8 mouse cellular contexts compared by ENCODE assay signal in the genomic region with DNA sequence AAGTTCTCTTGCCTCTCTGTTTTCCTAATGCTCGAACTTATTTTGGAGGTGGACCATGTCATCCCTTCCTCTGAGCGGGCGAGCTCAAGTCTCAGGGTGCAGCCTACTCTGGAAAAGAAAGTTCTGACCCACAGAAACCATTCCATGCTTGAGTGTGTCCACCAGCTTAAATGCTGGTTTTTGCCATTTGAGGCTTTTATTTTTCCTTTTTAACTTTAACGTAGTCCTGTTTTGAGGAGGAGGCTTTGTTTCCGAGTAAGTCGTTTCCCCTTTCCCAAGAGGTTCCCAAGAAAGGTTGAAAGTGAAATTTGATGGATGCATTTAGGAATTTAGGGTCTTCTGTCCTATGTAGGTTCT. TPM values are rescaled to one million over a fixed set of nuclear protein-coding genes. Genes with fewer than 3 reads are reported as not detected.
DNase-seq lines count a peak whose midpoint lies in the region; ATAC-seq and TF ChIP-seq lines count a peak whose summit lies in the region.

No protein-coding gene starts in this region.

- H3K9ac ChIP-seq in liver, embryonic 11.5 days (ENCODE audit: low read depth, low read length) = peak overlapping the region; percentile 74

- no peak for ATAC-seq in erythroblast, adult 5-6 weeks (replicated peaks; ENCODE audit: low FRiP score, poor library complexity, severe bottlenecking)
- no peak; the same call in 1 of the 2 replicates for ATAC-seq in liver, embryonic 11.5 days (replicated peaks; ENCODE audit: low FRiP score)
- ATAC-seq in inflammation-experienced regulatory T-cells, adult 6 months = no peak

- TF ChIP-seq CTCF in embryonic fibroblast, embryonic 13.5 days (IDR thresholded peaks at IDR 0.05; ENCODE audit: borderline replicate concordance, insufficient read depth, low read length) = no peak

- H3K9me3 ChIP-seq in erythroblast, embryonic 14.5 days (ENCODE audit: control insufficient read depth, low read length) = no peaks in the 10 kb centered on the region
- no peaks in the 10 kb centered on the region for H3K9me3 ChIP-seq in liver, embryonic 11.5 days (ENCODE audit: control insufficient read depth, low read length)

- DNase-seq in 3T3-L1 (ENCODE audit: low read depth, low spot score) = peak; percentile 48
- no peak for DNase-seq in liver, embryonic 11.5 days (ENCODE audit: low spot score)
- no peak for DNase-seq in frontal cortex, postnatal 14 days (ENCODE audit: low spot score in 2 of 2)
- DNase-seq in adrenal gland, postnatal 10 days = no peak

- H3K4me2 ChIP-seq in liver, embryonic 11.5 days = peak overlapping the region; percentile 92

- H3K4me3 ChIP-seq in erythroblast, embryonic 14.5 days (replicated peaks) = peak overlapping the region; percentile 92
- peak overlapping the region; percentile 99 for H3K4me3 ChIP-seq in embryonic fibroblast, embryonic 13.5 days (ENCODE audit: insufficient read depth, low read length)
- H3K4me3 ChIP-seq in liver, embryonic 11.5 days (ENCODE audit: low read depth, low read length) = peak overlapping the region; percentile 73

- no peak for TF ChIP-seq POLR2A in embryonic fibroblast, embryonic 13.5 days (IDR thresholded peaks at IDR 0.05; ENCODE audit: low read depth, low read length)

- H3K27me3 ChIP-seq in erythroblast, embryonic 14.5 days (ENCODE audit: control insufficient read depth) = no peaks in the 10 kb centered on the region
- H3K27me3 ChIP-seq in liver, embryonic 11.5 days (replicated peaks; ENCODE audit: control insufficient read depth, insufficient read depth, low read length) = no peaks in the 10 kb centered on the region

- peaks cover 33% of the 10 kb centered on the region for H3K4me1 ChIP-seq in erythroblast, embryonic 14.5 days (ENCODE audit: control insufficient read depth)
- H3K4me1 ChIP-seq in embryonic fibroblast, embryonic 13.5 days (ENCODE audit: control insufficient read depth, insufficient read depth, low read length) = no peaks in the 10 kb centered on the region
- peaks cover 12% of the 10 kb centered on the region for H3K4me1 ChIP-seq in liver, embryonic 11.5 days (replicated peaks; ENCODE audit: control insufficient read depth, insufficient read depth, low read length)

- H3K27ac ChIP-seq in embryonic fibroblast, embryonic 13.5 days (ENCODE audit: insufficient read depth, low read length) = no peak overlapping the region
- peak overlapping the region; percentile 72 for H3K27ac ChIP-seq in liver, embryonic 11.5 days (ENCODE audit: low read depth, low read length)

- H3K36me3 ChIP-seq in erythroblast, embryonic 14.5 days (ENCODE audit: control insufficient read depth) = peaks cover 13% of the 10 kb centered on the region
- no peaks in the 10 kb centered on the region for H3K36me3 ChIP-seq in liver, embryonic 11.5 days (ENCODE audit: control insufficient read depth, insufficient read depth, low read length)

- WGBS in liver, embryonic 11.5 days = 0% methylated on average over 6 of the region's 6 CpGs

RNA-seq across cellular contexts. Expression of a gene that starts 0.6 kb away (rescaled TPM):
- 0.49 and 0.92 TPM in 2 replicates for polyA plus RNA-seq in erythroblast, embryonic 14.5 days (2012)
- total RNA-seq in erythroblast, adult 5-6 weeks (2015; ENCODE audit: low replicate concordance) = 9.4 and 12.5 TPM in 2 replicates
- total RNA-seq in erythroblast, adult 5-6 weeks (2017; ENCODE audit: low replicate concordance) = 11.0 and 14.8 TPM in 2 replicates
- 30.2 and 34.6 TPM in 2 replicates for polyA plus RNA-seq in embryonic fibroblast, embryonic 13.5 days (2011; ENCODE audit: insufficient read length, low read depth, missing spikeins)
- polyA plus RNA-seq in liver, embryonic 11.5 days (2014; fragmentation: Nextera tagmentation; extraction: Ambion mirVana) = 9.8 and 10.7 TPM in 2 replicates
- 10 to 100 TPM in 2 of 3 experiments, 1 to 10 TPM in 1; 9.5 to 14.6 (median 13.5) TPM for polyA plus RNA-seq in inflammation-experienced regulatory T-cells, adult 6 months (2017; shearing (Covaris generic))
- total RNA-seq in adrenal gland, postnatal 10 days (2021) = 10 to 100 TPM; 22.8 to 26.2 TPM

RNA-seq across cellular contexts. Expression of a gene that starts 0.8 kb away (rescaled TPM):
- not detected in 2 replicates for polyA plus RNA-seq in erythroblast, embryonic 14.5 days (2012)
- total RNA-seq in erythroblast, adult 5-6 weeks (2015; ENCODE audit: low replicate concordance) = 22.4 and 30.6 TPM in 2 replicates
- 37.5 and 40.2 TPM in 2 replicates for total RNA-seq in erythroblast, adult 5-6 weeks (2017; ENCODE audit: low replicate concordance)
- polyA plus RNA-seq in embryonic fibroblast, embryonic 13.5 days (2011; ENCODE audit: insufficient read length, low read depth, missing spikeins) = 91.9 and 106 TPM in 2 replicates
- 106 and 118 TPM in 2 replicates for polyA plus RNA-seq in liver, embryonic 11.5 days (2014; fragmentation: Nextera tagmentation; extraction: Ambion mirVana)
- polyA plus RNA-seq in inflammation-experienced regulatory T-cells, adult 6 months (2017; shearing (Covaris generic)) = 10 to 100 TPM in 1 of 3 experiments, 1 to 10 TPM in 2; 6.3 to 13.0 (median 9.4) TPM
- 100 to 1,000 TPM; 272 to 322 TPM for total RNA-seq in adrenal gland, postnatal 10 days (2021)
